Mouse (Mus musculus) CH12.LX (cell line): ENCODE data around the gene Kcnma1. TPM values are rescaled to one million over a fixed set of nuclear protein-coding genes. Genes with fewer than 3 reads are reported as not detected.

Source experiments
- DNase-seq: peaks from one replicate; pipeline ENCODE4 v3.0.0-alpha.2; 2013; ENCODE audit errors: extremely low read depth
- H3K27ac ChIP-seq: 2 replicates; pipeline ENCODE4 v1.5.1; 2012; ENCODE audit warnings: low read depth, mild to moderate bottlenecking, control low read depth, moderate library complexity; ENCODE audit not compliant: insufficient read depth
- H3K27me3 ChIP-seq: replicated peaks from 2 replicates; pipeline ENCODE3; 2012; ENCODE audit warnings: inconsistent platforms
- H3K36me3 ChIP-seq, 2 experiments: replicated peaks in 1 of 2; 2 replicates each; pipeline versions ENCODE3 to v1.6.1; 2012; ENCODE audit warnings: inconsistent platforms in 1 of 2, low read length in 1 of 2, mild to moderate bottlenecking in 1 of 2, mixed read lengths in 1 of 2, moderate library complexity in 1 of 2; ENCODE audit not compliant: control insufficient read depth in 1 of 2, insufficient read depth in 1 of 2
- H3K4me1 ChIP-seq, 2 experiments: 2 replicates each; pipeline ENCODE4 v1.6.1; 2012; ENCODE audit warnings: inconsistent platforms in 1 of 2, moderate library complexity in 1 of 2; ENCODE audit not compliant: insufficient read depth in 2 of 2, control insufficient read depth in 1 of 2
- H3K4me2 ChIP-seq: 2 replicates; pipeline ENCODE4 v1.6.1; 2012; ENCODE audit warnings: low read depth, mild to moderate bottlenecking, control low read depth; ENCODE audit not compliant: poor library complexity, insufficient read depth, severe bottlenecking
- H3K4me3 ChIP-seq, 3 experiments: fragments of 150-350 bp in 1 of 3; sonication (generic) in 1 of 3; replicated peaks in 1 of 3; 2 replicates each; pipeline versions ENCODE3 to v1.5.1; 2011 to 2012; ENCODE audit warnings: low read depth in 2 of 3, low read length in 2 of 3, mild to moderate bottlenecking in 2 of 3, moderate library complexity in 2 of 3, control low read depth in 1 of 3, improper control_type of control experiment in 1 of 3, inconsistent platforms in 1 of 3, mixed read lengths in 1 of 3; ENCODE audit not compliant: poor library complexity in 1 of 3
- H3K79me2 ChIP-seq: replicated peaks from 2 replicates; pipeline ENCODE4 v1.6.1; 2012; ENCODE audit warnings: mild to moderate bottlenecking, moderate library complexity; ENCODE audit not compliant: control insufficient read depth, poor library complexity, insufficient read depth, severe bottlenecking; ENCODE audit errors: extremely low read depth
- H3K9ac ChIP-seq: 2 replicates; pipeline ENCODE4 v1.6.1; 2012; ENCODE audit warnings: low read depth, mild to moderate bottlenecking, control low read depth, moderate library complexity; ENCODE audit not compliant: insufficient read depth
- H3K9me3 ChIP-seq: replicated peaks from 2 replicates; pipeline ENCODE3; 2012; ENCODE audit warnings: low read length, inconsistent platforms, mixed read lengths
- E2F4 ChIP-seq: IDR thresholded peaks from 2 replicates; pipeline ENCODE4 v1.6.1; 2011; ENCODE audit warnings: low read depth, low read length, improper control_type of control experiment; ENCODE audit not compliant: insufficient replicate concordance
- EP300 ChIP-seq: IDR thresholded peaks from 2 replicates; pipeline ENCODE4 v1.6.1; 2011; ENCODE audit warnings: low read length, improper control_type of control experiment
- ETS1 ChIP-seq: conservative IDR thresholded peaks from 2 replicates; pipeline ENCODE4 v1.6.1; 2012; ENCODE audit warnings: low read depth, mild to moderate bottlenecking, inconsistent platforms, low read length, improper control_type of control experiment, moderate library complexity
- HCFC1 ChIP-seq: IDR thresholded peaks from 2 replicates; pipeline ENCODE4 v1.6.1; 2012; ENCODE audit warnings: low read depth, mild to moderate bottlenecking, inconsistent platforms, low read length, improper control_type of control experiment
- JUND ChIP-seq: conservative IDR thresholded peaks from 2 replicates; pipeline ENCODE4 v1.6.1; 2011; ENCODE audit warnings: low read depth, low read length, improper control_type of control experiment
- KAT2A ChIP-seq: IDR thresholded peaks from 2 replicates; pipeline ENCODE4 v1.6.1; 2012; ENCODE audit warnings: low read length, improper control_type of control experiment, inconsistent platforms; ENCODE audit not compliant: insufficient replicate concordance
- MXI1 ChIP-seq: IDR thresholded peaks from 2 replicates; pipeline ENCODE4 v1.6.1; 2011; ENCODE audit warnings: mild to moderate bottlenecking, low read depth, low read length, improper control_type of control experiment
- MYC ChIP-seq: IDR thresholded peaks from 2 replicates; pipeline ENCODE4 v1.6.1; 2011; ENCODE audit warnings: low read depth, mild to moderate bottlenecking, improper control_type of control experiment, low read length
- NELFE ChIP-seq: IDR thresholded peaks from 2 replicates; pipeline ENCODE4 v1.6.1; 2011; ENCODE audit warnings: low read depth, low read length, improper control_type of control experiment
- NRF1 ChIP-seq: IDR thresholded peaks from 2 replicates; pipeline ENCODE4 v1.6.1; 2014; ENCODE audit warnings: low read depth, mild to moderate bottlenecking, inconsistent platforms, low read length, improper control_type of control experiment, moderate library complexity
- POLR2A ChIP-seq: IDR thresholded peaks from 2 replicates; pipeline ENCODE4 v1.6.1; 2011; ENCODE audit warnings: low read depth, mild to moderate bottlenecking, improper control_type of control experiment, low read length
- POLR2AphosphoS2 ChIP-seq: IDR thresholded peaks from 2 replicates; pipeline ENCODE4 v1.6.1; 2011; ENCODE audit warnings: low read depth, low read length, improper control_type of control experiment
- RCOR1 ChIP-seq: conservative IDR thresholded peaks from 2 replicates; pipeline ENCODE4 v1.6.1; 2012; ENCODE audit warnings: low read depth, mild to moderate bottlenecking, inconsistent platforms, low read length, improper control_type of control experiment
- SMC3 ChIP-seq: IDR thresholded peaks from 2 replicates; pipeline ENCODE4 v1.6.1; 2011; ENCODE audit warnings: low read depth, low read length, improper control_type of control experiment
- TCF12 ChIP-seq: IDR thresholded peaks from 2 replicates; pipeline ENCODE4 v1.6.1; 2014; ENCODE audit warnings: low read depth, mild to moderate bottlenecking, inconsistent platforms, low read length, improper control_type of control experiment
- USF2 ChIP-seq: conservative IDR thresholded peaks from 2 replicates; pipeline ENCODE4 v1.6.1; 2011; ENCODE audit warnings: low read depth, low read length, improper control_type of control experiment
- dilution Hi-C: fragments of 300-500 bp; cut with MboI; formaldehyde crosslinking; loops from 2 replicates; pipeline ENCODE4 v1.14.3; 2020; ENCODE audit warnings: low sequenced_read_pairs; ENCODE audit not compliant: extremely low pct_unique_long_range_greater_than_20kb, extremely low pct_ligation_motif_present
- in situ Hi-C: fragments of 300-500 bp; cut with MboI; formaldehyde crosslinking; loops from 3 replicates; pipeline ENCODE4 v1.14.3; 2019; ENCODE audit warnings: low sequenced_read_pairs, low pct_ligation_motif_present, low pct_unique_long_range_greater_than_20kb, mixed read lengths
- polyA plus RNA-seq: library from polyadenylated mRNA; unstranded; fragments of >175 nt; gene quantifications from 2 replicates; pipeline ENCODE4 v1.2.1, GENCODE M21; 2012; ENCODE audit warnings: low read depth; ENCODE audit not compliant: insufficient read length
- total RNA-seq, 2 experiments: library from RNA; depleted of rRNA; stranded (reverse); fragments of 300-350 nt in 1 of 2; fragments of >200 nt in 1 of 2; gene quantifications; 2 replicates each; pipeline ENCODE4 v1.2.3; 2012 to 2014

Gene Kcnma1
- total and polyA plus RNA-seq, 3 experiments = 0.10 to 0.17 (median 0.12) TPM

DNA sequence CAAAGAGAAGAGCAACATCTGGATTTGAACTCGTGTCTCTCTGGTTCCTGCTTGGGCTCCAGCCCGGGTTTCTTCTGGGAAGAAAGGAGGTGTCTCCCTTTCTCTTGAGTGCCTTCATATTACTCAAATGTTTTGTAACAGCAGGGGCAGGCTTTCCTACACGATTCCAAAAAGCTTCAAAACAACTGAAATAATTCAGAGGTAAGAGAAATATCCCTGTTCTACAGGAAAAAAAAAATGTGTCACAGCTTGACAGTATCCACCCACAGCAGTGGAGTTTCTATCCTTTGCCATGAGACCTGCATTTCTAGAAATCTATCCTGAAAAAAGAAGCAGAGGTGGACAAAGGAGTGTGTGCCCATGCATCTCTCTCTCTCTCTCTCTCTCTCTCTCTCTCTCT lies 172.3 kb downstream of the Kcnma1 start:
- Histone ChIP-seq H3K4me3 (no peak overlapping the region), H3K79me2 (no peaks in the 10 kb centered on the region), H3K27me3 (peaks cover 3% of the 10 kb centered on the region), H3K9ac (no peak overlapping the region), H3K4me2 (no peak overlapping the region), H3K9me3 (no peaks in the 10 kb centered on the region), H3K36me3 (no peaks in the 10 kb centered on the region), H3K4me1 (no peaks in the 10 kb centered on the region), H3K27ac (no peak overlapping the region)
- TF ChIP-seq SMC3 (no peak), POLR2AphosphoS2 (no peak), E2F4 (no peak), EP300 (no peak), JUND (no peak), KAT2A (no peak), USF2 (no peak), ETS1 (no peak), TCF12 (no peak), NELFE (no peak), HCFC1 (no peak)
- no peak for DNase-seq
- in situ Hi-C loops = no loop called here
- dilution Hi-C loops = no loop called here

DNA sequence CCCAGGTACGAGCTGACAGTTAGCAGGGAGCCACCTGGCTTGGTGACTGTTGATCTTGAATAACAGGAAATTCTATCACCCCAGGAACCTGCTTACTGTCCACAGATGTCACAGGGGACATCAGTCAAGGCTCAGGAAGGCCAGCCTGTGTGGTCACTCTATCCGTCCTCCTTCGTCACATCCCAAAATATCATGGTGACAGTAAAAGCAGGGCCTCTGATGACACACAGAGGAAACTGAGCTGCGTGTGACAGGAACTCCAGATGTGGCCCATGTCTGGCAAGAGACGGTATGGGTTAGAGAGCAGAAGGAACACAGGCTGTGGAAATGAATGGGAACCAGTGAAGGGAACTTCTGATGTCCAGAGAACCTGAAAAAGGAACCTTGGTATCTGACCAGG lies 174.7 kb downstream of the Kcnma1 start:
- Histone ChIP-seq H3K79me2 (no peaks in the 10 kb centered on the region), H3K27me3 (peaks cover 3% of the 10 kb centered on the region), H3K36me3 (no peaks in the 10 kb centered on the region), H3K9me3 (no peaks in the 10 kb centered on the region), H3K4me1 (no peaks in the 10 kb centered on the region), H3K4me3 (no peak overlapping the region), H3K9ac (no peak overlapping the region), H3K27ac (no peak overlapping the region), H3K4me2 (no peak overlapping the region)
- no peak for TF ChIP-seq MXI1
- no peak for TF ChIP-seq POLR2A
- TF ChIP-seq MYC = no peak
- TF ChIP-seq RCOR1 = no peak
- no peak for TF ChIP-seq NRF1
- dilution Hi-C loops = no loop called here
- DNase-seq = no peak
- in situ Hi-C loops = no loop called here
